Mouse (Mus musculus) CD4-positive helper T cell, adult 2 months (primary cell): ENCODE data around the gene Hdac10.

Experiments used
- DNase-seq: peaks from one replicate; pipeline ENCODE4 v3.0.0-alpha.2; 2012; ENCODE audit warnings: low read depth, missing footprints, low spot score

Gene Hdac10

DNA sequence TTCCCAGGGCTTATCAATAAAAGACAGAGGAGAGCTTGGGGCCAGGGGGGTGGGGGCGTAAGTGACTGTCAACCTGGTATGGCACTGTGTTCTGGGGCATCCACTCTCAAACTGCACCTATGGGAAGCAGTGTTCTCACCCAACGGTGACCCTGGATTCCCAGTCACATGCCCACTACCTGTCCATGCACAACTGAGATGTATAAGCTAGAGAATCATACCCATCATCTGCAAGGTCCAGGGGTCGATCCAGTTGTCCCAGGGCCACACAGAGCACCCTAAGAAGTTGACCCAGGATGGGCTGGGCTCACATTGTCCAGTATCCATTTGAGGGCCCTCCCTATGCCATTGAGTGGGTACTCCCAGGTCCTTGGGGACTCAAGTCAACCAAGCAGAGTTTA lies 4.2 kb downstream of the Hdac10 start:
- DNase-seq: no peak

- DNase-seq: no peak
These were observed 4.9 kb downstream of the Hdac10 start for GRCm38 (mm10) chr15:89123595-89123994.

DNA sequence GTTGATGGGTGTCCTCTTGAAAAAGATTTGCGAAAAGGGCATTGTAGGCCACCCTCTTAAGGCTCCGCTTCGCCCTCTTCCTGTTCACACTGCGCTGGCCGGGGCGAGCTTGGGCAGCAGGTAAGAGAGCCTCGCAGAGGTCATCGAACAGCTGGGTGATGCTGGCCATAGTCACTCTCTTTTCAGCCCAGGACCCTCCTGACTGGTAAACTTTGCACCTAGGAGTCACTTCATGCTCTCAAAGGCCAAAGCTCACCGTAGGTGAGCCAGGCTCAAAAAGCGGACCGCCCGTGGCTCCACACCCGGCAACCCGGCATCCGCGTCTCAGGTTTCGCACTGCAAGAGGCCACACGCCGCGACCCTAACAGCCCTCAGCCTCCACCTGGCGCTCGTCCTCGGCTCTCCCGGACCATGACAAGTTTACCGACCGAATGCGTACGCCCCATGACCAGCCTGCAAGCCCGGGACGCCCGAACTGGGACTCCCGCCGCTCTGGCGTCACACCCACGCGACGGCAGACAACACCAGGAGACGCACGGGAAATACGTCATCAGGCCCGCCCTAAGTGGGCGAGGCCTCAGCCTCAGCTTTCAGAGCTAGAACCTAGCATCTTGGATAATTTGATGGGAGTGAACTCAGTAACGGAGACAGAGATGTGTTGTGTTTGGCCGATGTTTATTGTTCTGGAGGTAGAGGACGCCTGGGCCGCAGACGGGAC lies 5.7 kb downstream of the Hdac10 start, which contains the start of gene Tubgcp6:
Tubgcp6 (minus strand) TSS at position 464 of the 718 bp plus-strand sequence.
- peak; percentile 94 for DNase-seq

DNA sequence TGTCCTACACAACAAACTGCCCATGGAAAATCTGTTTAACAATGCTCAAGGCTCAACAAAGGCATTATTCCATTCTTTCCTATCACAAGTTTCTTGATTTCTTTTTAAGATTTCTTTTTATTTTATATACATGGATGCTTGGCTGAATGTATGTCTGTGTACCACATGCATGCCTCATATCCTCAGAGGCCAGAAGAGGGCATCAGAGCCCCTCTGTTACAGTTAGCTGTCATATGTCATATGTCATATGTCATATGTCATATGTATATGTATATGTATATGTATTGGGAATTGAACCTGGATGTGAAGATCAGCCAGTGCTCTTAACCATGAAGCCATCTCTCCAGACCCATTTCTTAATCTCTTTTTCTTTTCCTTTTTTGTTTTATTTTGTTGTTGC lies 10.5 kb downstream of the Hdac10 start:
- DNase-seq: peak; percentile 64

DNA sequence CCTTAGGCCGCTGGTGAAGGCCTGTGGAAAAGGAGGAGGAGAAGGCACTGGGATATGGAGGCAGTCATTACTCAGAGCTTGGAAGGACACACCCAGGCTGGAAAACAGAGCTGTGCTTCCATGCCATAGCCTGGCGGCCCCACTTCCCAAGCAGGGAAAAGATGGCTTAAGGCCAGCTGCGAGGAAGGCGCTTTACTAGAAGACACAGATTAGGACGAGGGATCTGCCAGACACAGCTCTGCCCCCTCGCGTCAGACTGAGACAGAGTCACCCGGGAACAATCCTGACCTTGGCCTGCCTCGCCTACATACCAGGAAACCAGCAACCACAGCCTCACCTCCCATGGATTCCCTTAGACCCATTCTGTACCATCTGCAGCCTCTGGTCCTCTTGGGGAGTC lies 18.4 kb downstream of the Hdac10 start:
- no peak for DNase-seq

DNA sequence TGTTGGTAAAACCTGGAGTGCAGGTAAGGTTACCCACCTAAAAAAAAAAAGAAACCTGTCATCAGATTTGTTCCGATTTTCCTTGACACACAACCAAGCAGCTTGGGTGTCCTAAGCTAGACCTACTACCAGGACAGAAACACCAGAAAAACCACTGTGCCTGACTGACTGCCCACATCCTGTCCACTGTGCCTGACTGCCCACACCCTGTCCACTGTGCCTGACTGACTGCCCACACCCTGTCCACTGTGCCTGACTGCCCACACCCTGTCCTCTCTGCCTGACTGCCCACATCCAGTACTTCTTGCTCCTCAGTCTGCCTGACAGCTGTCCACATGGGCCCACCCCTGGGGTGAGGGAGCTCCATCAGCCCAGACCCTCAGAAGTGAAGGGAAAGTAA lies 21.5 kb downstream of the Hdac10 start:
- no peak for DNase-seq

GRCm38 (mm10) chr15:89106073-89106472 lies 22.4 kb downstream of the Hdac10 start:
- DNase-seq: no peak

- no peak for DNase-seq
These were observed 24.1 kb downstream of the Hdac10 start for GRCm38 (mm10) chr15:89104425-89104824.

DNA sequence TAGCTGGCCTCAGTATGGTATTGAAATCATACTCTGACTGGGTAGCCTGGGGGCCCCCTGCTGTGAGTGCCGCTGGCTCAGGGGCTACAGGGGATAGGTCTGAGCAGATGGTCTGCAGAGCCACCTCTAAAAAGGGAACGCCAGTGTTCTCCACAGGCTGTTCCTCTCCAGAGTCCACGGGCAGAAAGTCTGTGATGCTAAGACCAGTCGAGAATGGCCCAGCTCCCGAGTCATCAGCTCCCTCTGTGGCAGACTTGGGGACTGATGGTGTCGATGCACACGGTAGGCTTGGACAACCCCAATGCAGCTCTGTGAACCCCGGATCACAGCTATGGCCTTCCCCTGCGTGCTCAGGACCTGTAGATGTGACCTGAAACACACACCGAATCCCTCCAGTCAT lies 24.6 kb downstream of the Hdac10 start:
- DNase-seq: no peak

GRCm38 (mm10) chr15:89102646-89103045 lies 25.9 kb downstream of the Hdac10 start:
- no peak for DNase-seq

DNA sequence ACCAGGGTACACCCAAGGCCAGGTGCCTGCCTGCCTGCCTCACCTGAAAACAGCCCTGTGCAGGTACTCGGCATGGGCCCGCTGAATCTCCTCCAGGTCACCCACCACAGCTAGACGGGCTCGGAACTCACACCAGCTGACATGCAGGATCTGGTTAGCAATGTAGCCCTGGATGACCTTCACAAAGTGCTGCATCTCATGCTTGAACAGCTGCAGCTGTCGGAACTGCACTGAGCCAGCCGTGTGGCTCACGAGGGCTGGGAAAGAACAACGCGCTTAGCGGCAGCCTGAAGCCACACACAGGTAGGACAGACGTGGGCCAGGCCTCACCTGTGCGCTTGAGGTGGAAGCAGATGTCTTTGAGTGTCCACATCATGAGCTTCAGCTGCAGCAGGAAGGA lies 27.7 kb downstream of the Hdac10 start:
- DNase-seq: no peak

DNA sequence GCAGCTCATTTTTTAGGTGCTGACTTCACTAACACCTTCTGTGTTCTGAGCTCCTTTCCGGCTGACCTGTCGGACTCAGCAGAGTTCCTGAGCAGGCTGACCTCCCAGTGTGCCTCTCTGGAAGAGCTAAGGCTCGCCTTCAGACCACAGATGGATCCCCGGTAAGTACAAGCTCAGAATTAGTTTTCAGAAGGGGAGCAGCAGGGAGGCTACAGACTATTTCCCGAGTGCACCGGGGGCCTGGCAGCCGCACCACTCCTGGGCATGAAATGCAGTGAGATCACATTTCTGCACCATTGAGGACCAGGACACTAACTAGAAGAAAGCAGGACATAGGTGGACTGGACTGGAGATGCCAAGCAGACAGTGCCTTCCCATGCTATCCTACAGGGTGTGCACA lies 29.9 kb downstream of the Hdac10 start:
- no peak for DNase-seq

DNA sequence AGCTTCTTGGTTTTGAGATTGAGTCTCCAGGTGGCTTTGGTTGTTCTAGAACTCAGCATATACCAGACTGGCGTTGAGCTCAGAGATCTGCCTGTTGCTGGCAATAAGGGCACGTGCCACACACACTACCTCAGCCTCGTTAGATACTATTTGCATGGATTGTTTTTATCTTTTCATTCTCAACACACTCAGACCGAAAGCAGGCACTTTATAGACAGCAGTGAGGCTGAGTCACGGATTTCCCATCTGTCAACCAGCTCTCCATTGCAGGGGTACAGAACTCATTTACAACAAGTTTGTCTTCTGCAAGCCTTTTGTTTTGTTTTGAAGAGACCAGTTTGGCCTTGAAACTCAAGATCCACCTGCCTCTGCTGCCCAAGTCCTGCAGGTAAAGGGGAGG lies 31.1 kb downstream of the Hdac10 start:
- DNase-seq: no peak

DNA sequence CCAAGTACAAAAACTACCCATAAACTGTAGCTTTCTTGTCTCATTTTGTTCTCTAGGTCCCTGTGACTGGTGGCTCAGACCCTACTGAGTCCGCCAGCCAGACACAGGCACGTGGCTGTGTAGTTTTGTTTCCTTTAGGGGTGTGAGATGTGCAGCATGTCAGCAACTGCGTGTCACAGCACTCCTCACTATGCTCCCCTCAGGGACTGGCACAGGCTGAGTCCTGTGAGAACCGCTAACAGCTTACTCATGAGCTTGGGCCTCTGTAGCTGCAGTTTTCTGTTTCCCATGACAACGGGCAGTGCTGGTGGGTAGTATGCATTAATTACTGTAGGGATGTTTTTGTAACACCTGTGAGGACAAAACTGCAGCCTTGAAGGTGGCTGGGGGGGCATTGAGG lies 36.3 kb downstream of the Hdac10 start:
- no peak for DNase-seq

GRCm38 (mm10) chr15:89090662-89091061 lies 37.8 kb downstream of the Hdac10 start:
- peak; percentile 13 for DNase-seq

- peak; percentile 14 for DNase-seq
These were observed 39.0 kb downstream of the Hdac10 start for GRCm38 (mm10) chr15:89089248-89090051.

DNA sequence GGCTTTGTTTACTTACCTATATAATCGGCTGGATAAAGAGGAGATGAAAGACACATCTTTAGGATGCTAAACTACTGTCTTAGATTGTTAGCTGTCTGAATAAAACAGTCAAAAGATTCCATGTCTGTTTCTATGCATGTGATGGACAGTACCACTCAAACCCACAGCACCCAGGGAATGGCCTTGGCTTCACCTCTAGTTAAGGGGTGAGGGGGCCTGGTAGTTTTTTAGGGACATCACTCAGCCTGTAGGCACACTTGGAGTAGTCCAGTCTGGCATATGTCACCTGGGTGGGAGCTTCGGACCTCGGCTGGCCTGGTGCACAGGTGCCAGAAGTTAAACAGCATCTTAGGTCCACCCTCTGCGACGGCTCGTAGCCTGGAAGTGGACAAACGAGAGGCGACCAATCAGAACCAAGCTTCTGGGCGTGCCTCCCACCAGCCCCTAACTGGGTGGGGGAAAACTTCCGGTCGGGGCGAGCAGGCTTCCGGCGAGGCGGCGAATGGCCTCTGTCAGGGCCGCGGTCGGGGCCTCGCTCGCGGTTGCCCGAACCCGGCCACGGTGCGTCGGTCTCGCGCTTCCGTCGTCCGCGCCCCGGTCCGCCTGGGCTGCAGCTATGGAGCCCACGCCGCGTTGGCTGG lies 39.8 kb downstream of the Hdac10 start, which contains the start of gene Selenoo:
Selenoo (plus strand) TSS at position 478 of the 641 bp plus-strand sequence.
- peak; percentile 83 for DNase-seq

DNA sequence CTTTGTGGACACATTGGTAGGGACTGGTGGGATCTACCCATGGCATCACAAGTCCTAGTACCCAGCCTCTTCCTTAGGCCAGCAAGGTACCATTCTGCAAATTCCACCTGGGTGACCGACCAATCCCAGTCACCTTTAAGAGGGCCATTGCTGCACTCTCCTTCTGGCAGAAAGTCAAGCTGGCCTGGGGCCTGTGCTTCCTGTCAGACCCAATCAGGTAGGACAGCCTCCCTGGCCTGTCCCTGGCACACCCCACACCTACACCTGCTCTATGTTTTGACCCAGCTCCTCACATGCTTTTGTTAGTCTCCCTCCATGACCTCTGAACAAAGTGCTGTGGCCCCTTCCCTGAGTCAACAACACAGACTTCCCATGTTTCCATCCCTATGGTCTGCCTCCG lies 43.7 kb downstream of the Hdac10 start:
- no peak for DNase-seq

DNA sequence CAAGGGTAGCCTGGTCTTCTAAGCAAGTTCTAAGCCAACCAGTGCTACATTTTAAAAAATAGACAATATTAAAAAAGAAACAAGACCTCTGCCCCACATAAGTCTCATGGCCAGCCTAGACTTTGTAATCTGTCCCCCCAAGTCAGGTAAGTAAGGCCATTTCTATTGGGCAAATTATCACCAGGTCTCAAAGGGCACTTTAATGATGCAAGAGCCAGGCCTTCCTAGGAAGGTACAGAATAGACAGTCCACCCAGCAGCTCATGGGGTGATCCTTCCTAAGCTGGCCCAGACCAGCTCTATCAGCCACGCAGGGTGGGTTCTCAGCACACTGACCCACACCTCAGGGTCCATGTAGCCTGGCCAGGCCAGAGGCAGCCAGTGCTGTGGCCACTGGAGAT lies 44.6 kb downstream of the Hdac10 start:
- no peak for DNase-seq

DNA sequence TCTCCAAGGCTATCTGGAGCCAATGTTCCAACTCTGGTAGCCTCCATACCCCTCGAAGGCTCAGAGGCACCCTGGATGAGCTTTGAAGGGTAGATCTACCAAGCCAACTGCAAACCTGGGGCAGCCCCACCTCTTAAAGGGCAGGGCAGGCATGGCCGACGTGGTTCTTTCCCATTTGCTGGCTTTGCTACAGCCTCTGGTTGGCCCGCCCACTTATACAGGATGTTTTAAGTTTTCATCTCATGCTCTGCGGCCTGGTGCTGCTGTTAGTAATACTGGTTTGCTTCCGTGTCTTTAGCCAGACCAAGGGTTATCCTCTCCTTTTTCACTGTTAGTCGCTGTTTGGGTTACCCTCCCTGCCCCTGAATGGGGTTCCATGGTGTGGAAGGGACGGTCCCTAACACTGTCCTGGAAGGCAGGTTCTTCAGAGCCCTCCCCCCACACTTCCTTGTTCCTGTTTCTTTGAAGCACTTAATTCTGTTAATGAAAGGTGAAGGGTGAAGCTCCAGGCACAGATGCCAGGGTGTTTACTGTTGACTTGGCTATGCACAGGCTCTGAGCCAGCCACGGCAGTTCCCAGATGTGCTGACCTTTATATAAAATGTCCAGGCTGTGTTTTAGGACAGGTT lies 50.2 kb downstream of the Hdac10 start:
- DNase-seq: peak; percentile 88

DNA sequence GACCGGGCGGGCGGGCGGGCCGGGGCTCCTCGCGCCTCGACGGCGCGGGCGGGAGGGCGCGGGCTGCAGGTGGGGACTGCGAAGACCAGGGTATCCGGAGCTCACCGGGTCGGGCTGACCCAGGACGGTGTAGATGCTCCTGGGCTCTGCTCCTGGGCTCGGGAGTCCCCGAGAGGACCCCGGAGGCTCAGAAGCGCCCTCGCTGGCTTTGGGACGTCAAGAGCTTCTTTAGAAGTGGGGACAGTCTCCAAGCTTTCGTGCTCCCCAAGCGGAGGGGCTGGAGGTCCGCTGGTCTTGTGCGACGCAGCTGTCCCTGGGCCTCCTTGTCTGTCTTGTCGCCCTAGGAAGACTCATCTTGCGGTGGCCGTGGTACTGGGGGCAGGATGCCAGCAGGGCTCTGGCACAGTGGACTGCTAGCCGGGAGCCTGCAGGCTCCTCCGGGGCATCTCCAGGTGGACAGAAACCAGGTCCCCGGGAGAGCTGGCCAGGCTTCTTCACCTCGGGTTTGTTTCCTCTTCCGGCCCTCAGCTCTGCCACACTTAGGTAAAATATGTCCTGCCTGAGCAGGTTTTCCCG lies 52.3 kb downstream of the Hdac10 start:
- DNase-seq: peak; percentile 39
